Mouse (Mus musculus): Measurements from ENCODE around the gene Rab3gap1. TPM values are rescaled to one million over a fixed set of nuclear protein-coding genes. Genes with fewer than 3 reads are reported as not detected.

The Rab3gap1 gene
- total RNA-seq, 2 experiments from 2014 or later, result 80.9 to 83.2 TPM

GRCm38 (mm10) chr1:127980911-127981559, 112.5 kb downstream of the Rab3gap1 start:
- DNase-seq (ENCODE audit: low spot score in 2 of 2), result no peak

- DNase-seq (ENCODE audit: low spot score in 2 of 2), result no peak
These were observed 113.7 kb downstream of the Rab3gap1 start for GRCm38 (mm10) chr1:127982268-127982667.

- DNase-seq (ENCODE audit: low spot score in 2 of 2), result no peak
These were observed 114.9 kb downstream of the Rab3gap1 start for GRCm38 (mm10) chr1:127983274-127983993.

- no peak for DNase-seq (ENCODE audit: low spot score in 2 of 2)
These were observed 116.8 kb downstream of the Rab3gap1 start for GRCm38 (mm10) chr1:127985391-127985790.

- no peak for DNase-seq (ENCODE audit: low spot score in 2 of 2)
These were observed 119.7 kb downstream of the Rab3gap1 start for GRCm38 (mm10) chr1:127988246-127988645.

GRCm38 (mm10) chr1:127989387-127989786, 120.8 kb downstream of the Rab3gap1 start:
- DNase-seq (ENCODE audit: low spot score in 2 of 2), result no peak

GRCm38 (mm10) chr1:127989876-127990731, 121.5 kb downstream of the Rab3gap1 start:
- peak in 1 of 2 experiments; percentile 24 for DNase-seq (ENCODE audit: low spot score in 2 of 2)

Other genes with a start within 250 kb of the Rab3gap1 start
- 10 to 100 TPM; 16.5 to 16.6 TPM for gene Tmem163, start 189.2 kb upstream of the Rab3gap1 start, total RNA-seq (2021)
- gene Acmsd, start 139.4 kb upstream of the Rab3gap1 start, total RNA-seq (2021), result not detected
- 10 to 100 TPM; 59.3 to 61.0 TPM for gene Ccnt2, start 94.6 kb upstream of the Rab3gap1 start, total RNA-seq (2021)
- 1 to 10 TPM; 6.8 to 9.9 TPM for gene Map3k19, start 13.7 kb upstream of the Rab3gap1 start, total RNA-seq (2021)
- gene Zranb3, start 234.3 kb downstream of the Rab3gap1 start, total RNA-seq (2021), result 1 to 10 TPM; 6.9 to 7.4 TPM
- 100 to 1,000 TPM; 409 to 438 TPM for gene R3hdm1, start 234.5 kb downstream of the Rab3gap1 start, total RNA-seq (2021)

All from left cerebral cortex, adult 18-20 months (tissue).